Mouse (Mus musculus) spleen, adult 2 months (tissue): ENCODE data around the gene Rims1. TPM values are rescaled to one million over a fixed set of nuclear protein-coding genes. Genes with fewer than 3 reads are reported as not detected.

ENCODE experiments used
- DNase-seq, 2 experiments: peaks; one replicate each; pipeline versions ENCODE4 v3.0.0 to v3.0.0-alpha.2; 2012 to 2021; ENCODE audit warnings: low spot score in 2 of 2, low read depth in 1 of 2
- H3K27ac ChIP-seq: fragments of 200-500 bp; 2 replicates; pipeline ENCODE4 v1.5.1; 2012; ENCODE audit warnings: low read length, inconsistent platforms; ENCODE audit not compliant: insufficient read depth
- H3K27me3 ChIP-seq: fragments of 200-500 bp; 2 replicates; pipeline ENCODE4 v1.6.1; 2012; ENCODE audit warnings: mild to moderate bottlenecking, moderate library complexity, low read length, inconsistent platforms; ENCODE audit not compliant: control insufficient read depth, insufficient read depth
- H3K36me3 ChIP-seq: fragments of 200-500 bp; 2 replicates; pipeline ENCODE4 v1.6.1; 2012; ENCODE audit warnings: mild to moderate bottlenecking, low read length, inconsistent platforms; ENCODE audit not compliant: control insufficient read depth, insufficient read depth
- H3K4me1 ChIP-seq: fragments of 200-500 bp; 2 replicates; pipeline ENCODE4 v1.6.1; 2011; ENCODE audit warnings: inconsistent platforms; ENCODE audit not compliant: control insufficient read depth, insufficient read depth, insufficient read length
- H3K4me3 ChIP-seq: fragments of 200-500 bp; 2 replicates; pipeline ENCODE4 v1.5.1; 2011; ENCODE audit warnings: mild to moderate bottlenecking, inconsistent platforms; ENCODE audit not compliant: insufficient read depth, insufficient read length; ENCODE audit errors: extremely low read depth
- CTCF ChIP-seq: fragments of 200-500 bp; IDR thresholded peaks from 2 replicates; pipeline ENCODE4 v1.5.1; 2011; ENCODE audit warnings: mild to moderate bottlenecking, inconsistent platforms; ENCODE audit not compliant: insufficient read depth, insufficient read length, insufficient replicate concordance; ENCODE audit errors: extremely low read depth
- POLR2A ChIP-seq: fragments of 200-500 bp; IDR thresholded peaks from 2 replicates; pipeline ENCODE4 v1.6.1; 2011; ENCODE audit warnings: low read depth, low read length, inconsistent platforms
- whole genome bisulfite sequencing: fragments of 180-500 bp; shearing (Covaris S2); methylation state at CpG from one replicate; pipeline ENCODE4 v1.1.7; 2018; 5-methylcytosine and 5-hydroxymethylcytosine counted together
- polyA plus RNA-seq: library from polyadenylated mRNA; depleted of rRNA; stranded (reverse); fragments of >200 nt; gene quantifications from 2 replicates; pipeline ENCODE4 v1.2.3, GENCODE M21; 2012

The Rims1 gene
- polyA plus RNA-seq, 1 experiment = 0.05 TPM

DNA sequence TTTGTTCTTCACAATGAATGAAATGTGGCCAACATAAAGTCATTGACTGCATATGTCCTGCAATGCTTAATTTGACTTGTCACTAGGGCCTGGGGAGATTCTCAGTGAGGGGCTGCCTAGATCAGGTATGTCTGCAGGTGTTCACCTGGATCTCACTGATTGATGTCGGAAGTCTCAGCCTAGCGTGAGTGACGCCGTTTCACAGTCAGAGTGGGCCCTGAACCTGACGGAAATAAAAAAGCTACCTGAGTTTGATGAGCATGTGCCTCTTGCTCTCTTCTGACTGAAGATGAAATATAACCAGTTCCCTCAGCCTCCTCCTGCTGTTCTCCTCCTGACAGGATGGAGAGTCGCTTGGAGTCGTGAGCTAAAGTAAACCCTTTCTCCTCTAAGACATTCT is 173.2 kb downstream of the Rims1 start:
- H3K36me3 ChIP-seq = no peaks in the 10 kb centered on the region
- H3K4me3 ChIP-seq = no peak overlapping the region
- TF ChIP-seq CTCF (no peak), POLR2A (no peak)
- H3K27me3 ChIP-seq = no peaks in the 10 kb centered on the region; the same call in 1 of the 2 replicates
- DNase-seq = no peak
- no peak overlapping the region for H3K27ac ChIP-seq
- WGBS = 87% methylated on average over 7 of the region's 7 CpGs
- H3K4me1 ChIP-seq = no peaks in the 10 kb centered on the region

DNA sequence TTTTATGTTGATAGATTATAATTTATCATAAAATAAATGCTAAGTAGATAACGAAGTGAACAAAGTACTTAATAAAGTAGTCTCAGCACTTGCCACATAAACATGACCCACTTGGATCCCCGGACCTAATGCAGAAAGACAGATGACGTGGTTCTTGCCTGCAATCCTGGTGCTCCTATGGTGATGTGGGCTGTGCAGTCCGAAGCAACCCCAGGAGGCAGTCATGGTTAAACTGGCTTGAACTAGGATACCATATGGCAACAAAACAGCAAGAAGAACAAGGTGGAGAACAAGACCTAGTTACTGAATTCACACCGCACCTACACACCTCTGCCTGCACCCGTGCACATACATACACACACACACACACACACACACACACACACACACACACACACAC is 173.8 kb downstream of the Rims1 start:
- TF ChIP-seq CTCF (no peak), POLR2A (no peak)
- Histone ChIP-seq H3K4me3 (no peak overlapping the region), H3K36me3 (no peaks in the 10 kb centered on the region), H3K4me1 (no peaks in the 10 kb centered on the region), H3K27ac (no peak overlapping the region), H3K27me3 (no peaks in the 10 kb centered on the region; the same call in 1 of the 2 replicates)
- no peak for DNase-seq
- 81% methylated on average over 6 of the region's 6 CpGs for WGBS

DNA sequence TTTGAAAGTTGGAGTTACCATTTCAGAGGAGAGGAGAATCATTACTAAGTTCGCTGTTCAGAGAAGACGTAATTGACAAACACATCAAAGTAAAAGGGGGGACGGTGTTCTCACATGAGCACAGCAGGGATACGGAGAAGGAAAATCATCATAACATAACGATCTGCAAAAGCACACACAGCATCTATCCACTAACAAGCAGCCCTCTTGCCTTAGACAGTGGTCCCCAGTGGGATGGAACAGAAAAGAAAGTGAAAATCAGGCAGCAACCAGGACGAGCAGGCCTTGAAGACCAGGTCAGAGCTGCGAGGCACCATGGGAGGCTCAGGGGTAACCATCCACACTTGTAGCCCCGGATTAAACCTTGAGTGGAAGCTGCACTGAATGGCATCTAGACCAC is 176.8 kb downstream of the Rims1 start:
- Histone ChIP-seq H3K4me1 (no peaks in the 10 kb centered on the region), H3K4me3 (no peak overlapping the region), H3K36me3 (no peaks in the 10 kb centered on the region), H3K27me3 (no peaks in the 10 kb centered on the region; the same call in 1 of the 2 replicates), H3K27ac (no peak overlapping the region)
- 88% methylated on average over 8 of the region's 8 CpGs for whole genome bisulfite sequencing
- TF ChIP-seq POLR2A = no peak
- no peak for TF ChIP-seq CTCF
- DNase-seq = no peak

DNA sequence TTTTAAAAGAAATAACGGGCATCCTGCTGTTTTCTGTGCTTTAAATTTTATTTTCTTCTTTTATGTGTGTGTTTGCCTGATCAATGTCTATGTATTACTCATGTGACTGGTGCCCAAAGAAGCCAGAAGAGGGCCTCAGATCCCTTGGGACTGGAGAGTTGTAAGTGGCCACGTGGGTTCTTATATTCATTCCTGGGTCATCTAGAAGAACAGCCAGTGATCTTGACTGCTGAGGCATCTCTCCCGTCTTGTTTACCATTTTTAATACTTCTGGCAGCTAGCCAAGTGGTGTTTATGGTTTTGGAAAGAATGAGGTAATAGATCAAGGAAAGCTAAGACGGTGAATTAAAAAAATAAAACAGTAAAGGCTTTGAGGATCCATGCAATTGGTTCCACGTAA is 178.8 kb downstream of the Rims1 start:
- Histone ChIP-seq H3K36me3 (no peaks in the 10 kb centered on the region), H3K4me3 (no peak overlapping the region), H3K27me3 (no peaks in the 10 kb centered on the region; the same call in 1 of the 2 replicates), H3K27ac (no peak overlapping the region), H3K4me1 (no peaks in the 10 kb centered on the region)
- no peak for TF ChIP-seq CTCF
- TF ChIP-seq POLR2A = no peak
- DNase-seq = no peak
- 56% methylated on average over 5 of the region's 5 CpGs for WGBS

DNA sequence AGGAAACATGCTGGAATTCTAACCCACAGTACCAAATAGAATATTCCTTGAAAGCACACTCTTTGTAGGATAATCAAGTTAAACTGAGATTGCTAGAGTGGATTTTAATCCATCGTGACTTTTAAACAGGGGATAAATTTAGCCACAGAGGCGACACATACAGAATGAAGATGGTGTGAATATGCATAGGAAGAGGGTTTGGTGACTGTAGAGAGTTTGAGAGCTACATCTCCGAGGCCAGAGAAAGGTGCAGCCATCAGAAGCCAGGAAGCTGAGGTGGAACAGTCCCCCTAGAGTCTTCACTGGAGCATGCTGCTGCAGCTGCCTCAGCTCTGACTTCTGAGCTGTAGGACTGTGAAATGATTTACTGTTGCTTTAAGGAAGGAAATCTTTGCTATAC is 179.5 kb downstream of the Rims1 start:
- 45% methylated on average over 3 of the region's 3 CpGs for WGBS
- no peaks in the 10 kb centered on the region for H3K36me3 ChIP-seq
- H3K27me3 ChIP-seq = no peaks in the 10 kb centered on the region; the same call in 1 of the 2 replicates
- no peaks in the 10 kb centered on the region for H3K4me1 ChIP-seq
- no peak for TF ChIP-seq CTCF
- TF ChIP-seq POLR2A = no peak
- H3K4me3 ChIP-seq = no peak overlapping the region
- no peak overlapping the region for H3K27ac ChIP-seq
- DNase-seq = no peak

DNA sequence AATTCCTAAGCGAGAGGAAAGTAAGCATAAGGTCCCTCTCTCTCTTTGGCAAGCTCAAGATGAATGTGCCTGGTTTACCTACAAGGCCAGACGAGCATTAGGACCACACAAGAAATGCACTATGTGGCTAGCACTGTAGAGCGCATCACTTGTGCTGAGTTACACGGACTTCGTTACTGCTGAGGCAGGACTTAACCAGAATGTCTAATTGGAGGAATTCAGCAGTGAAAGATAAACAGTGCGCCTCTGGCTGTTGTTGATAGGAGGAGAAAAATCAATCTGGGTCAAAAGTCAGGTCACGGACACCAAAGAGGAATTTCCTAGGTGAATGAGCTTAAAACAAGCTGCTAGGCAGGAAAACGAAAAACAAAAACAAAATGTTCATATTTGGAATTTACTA is 185.0 kb downstream of the Rims1 start:
- no peak for DNase-seq
- Histone ChIP-seq H3K4me1 (no peaks in the 10 kb centered on the region), H3K27me3 (no peaks in the 10 kb centered on the region), H3K36me3 (no peaks in the 10 kb centered on the region), H3K4me3 (no peak overlapping the region), H3K27ac (no peak overlapping the region)
- TF ChIP-seq POLR2A = no peak
- no peak for TF ChIP-seq CTCF
- WGBS = 81% methylated on average over 8 of the region's 8 CpGs

DNA sequence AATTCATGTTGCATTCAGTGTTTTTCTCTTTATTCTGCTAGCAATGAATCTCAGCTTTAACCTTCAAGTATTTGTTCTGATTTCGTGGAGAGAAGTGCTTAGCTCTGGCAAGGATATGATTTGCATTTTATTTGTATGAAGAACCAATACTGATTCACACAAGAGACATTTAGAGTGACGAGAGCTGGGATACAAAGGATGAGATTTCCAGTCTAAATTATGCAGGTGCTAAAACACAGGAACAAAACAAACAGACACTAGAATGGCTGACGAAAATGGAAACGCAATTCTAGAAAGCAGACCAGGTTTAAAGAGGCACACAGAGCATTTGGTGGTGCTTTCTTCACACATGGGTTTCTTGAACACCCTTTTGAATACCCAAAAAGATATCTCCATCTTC is 190.2 kb downstream of the Rims1 start:
- no peaks in the 10 kb centered on the region for H3K27me3 ChIP-seq
- 82% methylated on average over 4 of the region's 4 CpGs for WGBS
- H3K27ac ChIP-seq = no peak overlapping the region
- H3K4me3 ChIP-seq = no peak overlapping the region
- H3K4me1 ChIP-seq = no peaks in the 10 kb centered on the region
- no peaks in the 10 kb centered on the region for H3K36me3 ChIP-seq
- DNase-seq = no peak
- TF ChIP-seq POLR2A (no peak), CTCF (no peak)
